Mouse (Mus musculus): ENCODE data around the gene Arglu1. TPM values are rescaled to one million over a fixed set of nuclear protein-coding genes. Genes with fewer than 3 reads are reported as not detected.

Gene Arglu1
- total RNA-seq, 2 experiments from 2014 or later: 21.2 to 32.0 TPM

- no peak for DNase-seq
Measured at GRCm38 (mm10) chr8:8621236-8621917, 68.9 kb downstream of the Arglu1 start.

DNA sequence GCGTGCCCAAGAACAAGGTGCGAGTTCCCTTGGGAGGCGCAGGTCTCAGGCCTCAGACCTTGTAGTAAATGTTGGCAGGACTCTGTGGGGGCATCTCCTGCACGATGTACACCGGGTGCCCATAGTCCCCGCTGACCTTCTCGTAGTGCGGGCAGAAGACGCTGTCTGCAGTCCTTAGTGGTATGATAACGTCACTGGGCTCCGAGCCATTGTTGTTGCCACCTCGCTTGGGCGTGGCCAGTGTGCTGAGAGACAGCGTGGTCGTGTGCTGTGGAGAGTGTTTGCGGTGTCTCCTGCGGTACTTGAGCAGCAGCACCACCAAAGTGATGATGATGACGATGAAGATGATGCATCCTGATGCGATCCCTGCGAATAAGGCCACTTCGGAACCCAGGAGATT lies 69.8 kb downstream of the Arglu1 start:
- no peak for DNase-seq

DNA sequence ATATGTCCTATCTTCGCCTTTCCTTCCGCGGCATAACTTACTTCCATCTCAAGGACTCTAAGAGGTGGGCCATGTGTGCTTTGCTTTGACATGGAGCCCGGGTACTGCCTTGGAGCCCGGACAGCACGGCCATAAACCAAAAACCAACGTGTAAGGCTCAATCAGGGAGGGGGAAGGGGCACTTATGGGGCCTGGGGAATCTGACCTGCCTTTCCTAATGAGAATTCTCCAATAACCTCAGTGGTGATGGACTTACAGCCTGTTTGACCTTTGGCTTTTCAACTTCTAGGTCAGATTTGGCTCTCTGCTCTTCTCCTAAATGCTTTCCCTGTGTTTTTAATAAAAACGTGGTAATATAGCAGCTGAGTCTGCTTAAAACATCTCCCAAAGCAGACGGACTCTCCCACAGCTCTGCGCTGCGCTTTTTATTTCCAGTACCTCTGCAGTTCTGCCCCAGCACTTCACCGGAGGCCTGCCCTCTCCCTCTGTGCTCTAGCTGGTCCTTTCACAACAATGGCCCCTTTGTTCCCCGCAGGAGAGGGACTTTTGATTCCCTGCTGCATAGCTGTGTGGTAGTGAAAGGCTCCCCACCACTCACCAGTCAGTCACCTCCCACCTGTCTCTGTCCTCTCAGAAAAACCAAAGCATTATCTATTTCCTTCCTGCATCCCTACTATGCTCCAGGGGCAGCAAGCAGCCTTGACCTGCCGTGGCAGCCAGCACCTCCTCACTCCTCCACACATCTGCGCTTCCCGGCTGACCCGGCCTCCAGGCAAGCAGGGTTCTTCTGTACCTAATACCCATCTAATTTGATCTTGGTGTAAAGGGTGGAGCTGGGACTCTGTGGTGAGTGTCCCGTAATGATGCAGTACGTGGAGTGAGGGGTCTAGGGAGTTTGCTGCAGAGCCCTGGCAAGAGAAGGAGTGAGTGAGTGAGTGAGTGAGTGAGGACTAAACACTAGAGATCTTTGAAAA lies 70.8 kb downstream of the Arglu1 start:
- no peak for DNase-seq

Small RNAs within 50 kb of the gene (microRNA-seq; reads per million reads assigned to microRNA genes)
- gene Mir7654: 0.76 to 2.2 reads per million in 2 experiments

Other genes with a start within 250 kb of the Arglu1 start
- gene Efnb2, start 29.3 kb downstream of the Arglu1 start, total RNA-seq (2021): 10 to 100 TPM; 12.3 to 13.9 TPM